Mouse (Mus musculus): ENCODE results near the gene Naa16. TPM values are rescaled to one million over a fixed set of nuclear protein-coding genes. Genes with fewer than 3 reads are reported as not detected.
"Not testable (repeated sequence)": the region's sequence is repeated elsewhere in the genome, so short reads cannot be mapped to it uniquely, and the experiment has no call there.

The Naa16 gene
- 24.4 and 26.5 TPM in 2 replicates for polyA plus RNA-seq (2015; fragmentation: Nextera tagmentation; extraction: Ambion mirVana)

DNA sequence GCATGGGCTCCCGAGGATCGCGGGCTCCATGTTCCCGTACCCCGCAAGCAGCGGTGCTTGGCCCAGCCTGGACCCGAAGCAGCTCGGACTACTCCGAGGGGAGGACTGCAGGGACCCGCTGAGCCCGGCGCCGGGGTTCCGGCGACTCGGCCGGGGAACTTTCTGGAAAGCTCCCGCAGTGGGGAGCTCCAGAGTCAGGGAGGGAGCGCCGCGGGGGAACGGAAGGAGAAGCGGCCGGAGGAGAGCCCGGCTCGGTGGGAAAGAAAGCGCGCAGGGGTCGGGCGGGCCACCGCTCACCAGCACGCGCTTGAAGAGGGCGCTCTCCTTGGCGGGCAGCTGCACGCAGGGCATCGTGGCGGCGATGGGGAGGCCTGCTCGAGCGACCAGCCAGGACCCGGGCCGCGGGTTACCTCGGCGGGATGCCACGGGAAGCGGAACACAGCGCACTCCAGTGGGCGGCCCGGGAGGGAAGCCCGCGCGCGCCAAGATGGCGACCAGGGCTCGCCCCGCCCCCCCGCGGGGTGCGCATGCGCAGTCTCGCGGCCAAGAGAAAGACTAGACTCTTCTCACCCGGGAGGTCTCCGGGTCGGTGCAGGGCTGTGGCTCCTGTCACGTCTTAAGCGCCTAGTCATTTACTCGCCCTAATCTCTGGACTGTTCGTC lies at the start of gene Naa16:
TSS of gene Naa16 (minus strand) at position 514 of the 662 bp plus-strand sequence.
- Histone ChIP-seq H3K4me2 (peak within 1 kb of the TSS; percentile 82), H3K9me3 (replicated peaks) (no peaks in the 10 kb centered on the region), H3K4me1 (replicated peaks) (peaks cover 39% of the 10 kb centered on the region), H3K4me3 (replicated peaks) (peak within 1 kb of the TSS; percentile 84), H3K27me3 (no peaks in the 10 kb centered on the region), H3K36me3 (replicated peaks) (peaks cover 13% of the 10 kb centered on the region), H3K27ac (replicated peaks) (peak within 1 kb of the TSS; percentile 96), H3K9ac (peak within 1 kb of the TSS; percentile 92)
- peak; percentile 93 for ATAC-seq (ENCODE audit: insufficient read depth)
- WGBS (ENCODE audit: insufficient replicate concordance): under 1% methylated on average over 71 of the region's 71 CpGs

GRCm38 (mm10) chr14:79434068-79434467 lies 43.5 kb upstream of the Naa16 start:
- WGBS (ENCODE audit: insufficient replicate concordance): 52% methylated on average over 1 of the region's 1 CpGs
- no peaks in the 10 kb centered on the region for H3K27me3 ChIP-seq
- H3K9ac ChIP-seq: no peak overlapping the region
- no peaks in the 10 kb centered on the region for H3K36me3 ChIP-seq (replicated peaks)
- H3K4me2 ChIP-seq: no peak overlapping the region
- no peaks in the 10 kb centered on the region for H3K4me1 ChIP-seq (replicated peaks)
- ATAC-seq (ENCODE audit: insufficient read depth): no peak
- H3K27ac ChIP-seq (replicated peaks): no peak overlapping the region
- no peak overlapping the region for H3K4me3 ChIP-seq (replicated peaks)
- no peaks in the 10 kb centered on the region for H3K9me3 ChIP-seq (replicated peaks)

- WGBS (ENCODE audit: insufficient replicate concordance): 54% methylated on average over 13 of the region's 59 CpGs
- H3K9me3 ChIP-seq (replicated peaks); H3K27me3 ChIP-seq; H3K36me3 ChIP-seq (replicated peaks): not testable (repeated sequence)
- peaks cover 17% of the 10 kb centered on the region for H3K4me1 ChIP-seq (replicated peaks)
- peak overlapping the region; percentile 62 for H3K9ac ChIP-seq
- H3K4me3 ChIP-seq (replicated peaks): peak overlapping the region; percentile 66
- peak overlapping the region; percentile 95 for H3K27ac ChIP-seq (replicated peaks)
- peak; percentile 32 for ATAC-seq (ENCODE audit: insufficient read depth)
- peak overlapping the region; percentile 63 for H3K4me2 ChIP-seq
These were observed 36.3 kb upstream of the Naa16 start for GRCm38 (mm10) chr14:79426730-79427365.

- Histone ChIP-seq H3K4me1 (replicated peaks) (peaks cover 17% of the 10 kb centered on the region), H3K36me3 (replicated peaks) (0 out of 2 replicates have a peak, but pooled peaks cover 10% of the 10 kb centered on the region), H3K27ac (replicated peaks) (peak within 1 kb of the TSS; percentile 95), H3K27me3 (no peaks in the 10 kb centered on the region), H3K9ac (peak within 1 kb of the TSS; percentile 62), H3K4me3 (replicated peaks) (peak within 1 kb of the TSS; percentile 66), H3K9me3 (replicated peaks) (no peaks in the 10 kb centered on the region), H3K4me2 (peak within 1 kb of the TSS; percentile 63)
- WGBS (ENCODE audit: insufficient replicate concordance): under 1% methylated on average over 44 of the region's 44 CpGs
- peak; percentile 98 for ATAC-seq (ENCODE audit: insufficient read depth)
These were observed 35.6 kb upstream of the Naa16 start, which contains the start of gene Kbtbd7 for GRCm38 (mm10) chr14:79425979-79426729. TSS of gene Kbtbd7 (plus strand) at chr14:79426511.

DNA sequence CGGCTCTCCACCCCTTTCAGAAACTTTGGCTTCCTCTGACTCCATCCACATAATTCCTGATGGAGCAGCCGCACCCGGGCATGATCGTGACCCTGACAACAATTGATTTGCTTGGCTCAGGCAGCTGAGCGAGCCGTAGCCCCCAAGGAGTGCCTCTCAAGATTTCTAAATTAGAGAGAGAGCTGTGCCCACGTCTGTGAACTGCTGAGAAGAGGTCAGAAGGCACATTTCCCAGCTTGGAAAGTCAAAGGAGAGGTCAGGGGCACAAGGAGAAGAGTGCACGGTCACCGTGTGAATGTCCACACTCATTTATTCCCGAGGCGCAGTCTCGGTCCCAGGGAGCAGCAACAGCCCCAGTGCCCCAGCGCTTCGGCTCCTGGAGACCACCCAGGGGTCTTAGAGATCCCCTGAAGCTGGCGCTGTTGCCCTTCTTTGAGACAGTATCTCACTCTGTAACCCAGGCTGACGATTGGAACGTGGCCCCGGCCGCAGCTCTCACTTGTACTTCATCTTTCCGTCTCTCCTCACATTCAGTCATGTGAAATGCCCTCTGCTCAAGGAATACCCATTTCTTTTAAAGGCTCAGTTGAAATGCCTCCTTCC lies 29.6 kb upstream of the Naa16 start:
- Histone ChIP-seq H3K9ac (no peak overlapping the region), H3K27me3 (no peaks in the 10 kb centered on the region), H3K4me3 (replicated peaks) (no peak overlapping the region), H3K4me1 (replicated peaks) (no peaks in the 10 kb centered on the region), H3K36me3 (replicated peaks) (0 out of 2 replicates have a peak, but pooled peaks cover 5% of the 10 kb centered on the region), H3K27ac (replicated peaks) (no peak overlapping the region), H3K9me3 (replicated peaks) (no peaks in the 10 kb centered on the region), H3K4me2 (no peak overlapping the region)
- 80% methylated on average over 20 of the region's 20 CpGs for WGBS (ENCODE audit: insufficient replicate concordance)
- ATAC-seq (ENCODE audit: insufficient read depth): no peak

GRCm38 (mm10) chr14:79413121-79413520 lies 22.5 kb upstream of the Naa16 start:
- 78% methylated on average over 6 of the region's 6 CpGs for WGBS (ENCODE audit: insufficient replicate concordance)

GRCm38 (mm10) chr14:79410662-79411061 lies 20.1 kb upstream of the Naa16 start:
- Histone ChIP-seq H3K4me1 (replicated peaks) (peaks cover 5% of the 10 kb centered on the region; the same call in 1 of the 2 replicates), H3K4me3 (replicated peaks) (no peak overlapping the region), H3K27ac (replicated peaks) (no peak overlapping the region), H3K9ac (no peak overlapping the region), H3K9me3 (replicated peaks) (no peaks in the 10 kb centered on the region), H3K36me3 (replicated peaks) (peaks cover 8% of the 10 kb centered on the region), H3K4me2 (no peak overlapping the region), H3K27me3 (no peaks in the 10 kb centered on the region)
- ATAC-seq (ENCODE audit: insufficient read depth): no peak
- 59% methylated on average over 2 of the region's 2 CpGs for WGBS (ENCODE audit: insufficient replicate concordance)

More at GRCm38 (mm10) chr14:79413121-79413520, 22.5 kb upstream of the Naa16 start:
- Histone ChIP-seq H3K36me3 (replicated peaks) (peaks cover 4% of the 10 kb centered on the region; the same call in 1 of the 2 replicates), H3K9me3 (replicated peaks) (no peaks in the 10 kb centered on the region), H3K4me2 (no peak overlapping the region), H3K9ac (no peak overlapping the region), H3K27ac (replicated peaks) (no peak overlapping the region), H3K27me3 (no peaks in the 10 kb centered on the region), H3K4me3 (replicated peaks) (no peak overlapping the region), H3K4me1 (replicated peaks) (no peaks in the 10 kb centered on the region)
- ATAC-seq (ENCODE audit: insufficient read depth): no peak

- Histone ChIP-seq H3K4me2 (no peak overlapping the region), H3K9ac (no peak overlapping the region), H3K4me3 (replicated peaks) (no peak overlapping the region), H3K36me3 (replicated peaks) (peaks cover 8% of the 10 kb centered on the region), H3K27me3 (no peaks in the 10 kb centered on the region), H3K9me3 (replicated peaks) (no peaks in the 10 kb centered on the region), H3K4me1 (replicated peaks) (peaks cover 5% of the 10 kb centered on the region; the same call in 1 of the 2 replicates), H3K27ac (replicated peaks) (no peak overlapping the region)
- WGBS (ENCODE audit: insufficient replicate concordance): 62% methylated on average over 6 of the region's 6 CpGs
- no peak for ATAC-seq (ENCODE audit: insufficient read depth)
These were observed 18.8 kb upstream of the Naa16 start for GRCm38 (mm10) chr14:79409278-79409830.

GRCm38 (mm10) chr14:79407641-79408040 lies 17.1 kb upstream of the Naa16 start:
- no peak overlapping the region for H3K9ac ChIP-seq
- H3K4me1 ChIP-seq (replicated peaks): peaks cover 5% of the 10 kb centered on the region; the same call in 1 of the 2 replicates
- no peak overlapping the region for H3K4me3 ChIP-seq (replicated peaks)
- no peak overlapping the region for H3K27ac ChIP-seq (replicated peaks)
- no peak for ATAC-seq (ENCODE audit: insufficient read depth)
- H3K36me3 ChIP-seq (replicated peaks): peaks cover 9% of the 10 kb centered on the region; the same call in 1 of the 2 replicates
- 41% methylated on average over 2 of the region's 2 CpGs for WGBS (ENCODE audit: insufficient replicate concordance)
- H3K4me2 ChIP-seq: no peak overlapping the region
- H3K27me3 ChIP-seq: no peaks in the 10 kb centered on the region
- H3K9me3 ChIP-seq (replicated peaks): no peaks in the 10 kb centered on the region

- H3K9ac ChIP-seq: peak within 1 kb of the TSS; percentile 59
- peak within 1 kb of the TSS; percentile 68 for H3K4me2 ChIP-seq
- H3K36me3 ChIP-seq (replicated peaks): 0 out of 2 replicates have a peak, but pooled peaks cover 5% of the 10 kb centered on the region
- 18% methylated on average over 23 of the region's 23 CpGs for WGBS (ENCODE audit: insufficient replicate concordance)
- no peaks in the 10 kb centered on the region for H3K27me3 ChIP-seq
- peak within 1 kb of the TSS; percentile 87 for H3K27ac ChIP-seq (replicated peaks)
- H3K4me3 ChIP-seq (replicated peaks): peak within 1 kb of the TSS; percentile 69
- ATAC-seq (ENCODE audit: insufficient read depth): peak; percentile 83
- no peaks in the 10 kb centered on the region for H3K9me3 ChIP-seq (replicated peaks)
- H3K4me1 ChIP-seq (replicated peaks): peaks cover 16% of the 10 kb centered on the region
These were observed 6.9 kb upstream of the Naa16 start, which contains the start of gene Mtrf1 for GRCm38 (mm10) chr14:79397321-79398122. TSS of gene Mtrf1 (plus strand) at chr14:79397772.

All from liver, embryonic 15.5 days (tissue).